Mouse (Mus musculus): ENCODE measurements around the gene Skap2.

GRCm38 (mm10) chr6:52024730-52025129 lies 12.4 kb upstream of the Skap2 start:
- TF ChIP-seq POLR2A (IDR thresholded peaks at IDR 0.05; ENCODE audit: insufficient read length, low read depth) = no peak
- TF ChIP-seq USF1 (IDR thresholded peaks at IDR 0.05; ENCODE audit: low read depth) = no peak
- TF ChIP-seq E2F4 (IDR thresholded peaks at IDR 0.05; ENCODE audit: insufficient read depth) = no peak
- no peak for TF ChIP-seq POLR2AphosphoS2 (IDR thresholded peaks at IDR 0.05; ENCODE audit: insufficient read length, low read depth)
- no peak for TF ChIP-seq TCF12 (IDR thresholded peaks at IDR 0.05; ENCODE audit: insufficient read depth, poor library complexity, severe bottlenecking)
- TF ChIP-seq SRF (IDR thresholded peaks at IDR 0.05; ENCODE audit: control insufficient read depth, insufficient read length, low read depth) = no peak
- TF ChIP-seq MAX (IDR thresholded peaks at IDR 0.05; ENCODE audit: low read depth) = no peak

Measured in myocyte (in vitro differentiated cells).